In genomic region chr14:93885551-93886084, GRCm38 (mm10) we compare ENCODE assay signal across 13 mouse cellular contexts. TPM values are rescaled to one million over a fixed set of nuclear protein-coding genes. Genes with fewer than 3 reads are reported as not detected.
A peak's percentile ranks its signal among the peaks of the same experiment; 100 is the strongest.
DNase-seq lines count a peak whose midpoint lies in the region; ATAC-seq and TF ChIP-seq lines count a peak whose summit lies in the region.
"Had no signal": no experiment of that assay in that cellular context is flagged by ENCODE, and none has a peak within 500 bp of the region (broad histone marks: within the 10 kb centered on the region; RNA-seq: fewer than 3 reads in every experiment).

No protein-coding gene starts in this region.

- WGBS in lung, embryonic 14.5 days: 51% methylated on average over 11 of the region's 11 CpGs
- WGBS in limb, embryonic 13.5 days: 70% methylated on average over 11 of the region's 11 CpGs

- H3K4me3 ChIP-seq in lung, embryonic 14.5 days (ENCODE audit: low read depth, low read length): no peak overlapping the region
- peak overlapping the region; percentile 78 for H3K4me3 ChIP-seq in cortical plate, adult 2 months (ENCODE audit: insufficient read depth, low read length)
- no peak overlapping the region; the same call in 1 of the 2 replicates for H3K4me3 ChIP-seq in limb, embryonic 13.5 days
- H3K4me3 ChIP-seq: embryonic facial prominence, embryonic 13.5 days had no signal

- TF ChIP-seq POLR2A in cortical plate, adult 2 months (IDR thresholded peaks at IDR 0.05; ENCODE audit: extremely low read depth, insufficient read depth, low read length): no peak

- peak; percentile 20 for DNase-seq in cerebellum, adult 9-11 months
- DNase-seq in lung, embryonic 14.5 days: peak; percentile 34
- no peak for DNase-seq in lung, adult 18-20 months
- no peak for DNase-seq in heart, adult 18-20 months
- DNase-seq: adrenal gland, postnatal 25 days; heart, postnatal 36 days; kidney, adult 18-20 months; liver, postnatal 0 days had no signal

- no peaks in the 10 kb centered on the region for H3K27me3 ChIP-seq in lung, embryonic 14.5 days (ENCODE audit: insufficient read depth, low read length)
- peaks cover 7% of the 10 kb centered on the region; the same call in 1 of the 2 replicates for H3K27me3 ChIP-seq in limb, embryonic 13.5 days
- H3K27me3 ChIP-seq: embryonic facial prominence, embryonic 13.5 days had no signal

- no peak overlapping the region for H3K27ac ChIP-seq in lung, embryonic 14.5 days (ENCODE audit: low read depth)
- H3K27ac ChIP-seq in cortical plate, adult 2 months (ENCODE audit: insufficient read depth, low read length): no peak overlapping the region
- no peak overlapping the region for H3K27ac ChIP-seq in limb, embryonic 13.5 days
- H3K27ac ChIP-seq: embryonic facial prominence, embryonic 13.5 days had no signal

- TF ChIP-seq CTCF in lung, embryonic 14.5 days (IDR thresholded peaks at IDR 0.05; ENCODE audit: low read depth): no peak
- TF ChIP-seq CTCF in cortical plate, adult 2 months (IDR thresholded peaks at IDR 0.05; ENCODE audit: extremely low read depth, insufficient read depth, low read length): no peak

- peak overlapping the region; percentile 4; the same call in 1 of the 2 replicates for H3K4me2 ChIP-seq in lung, embryonic 14.5 days
- peak overlapping the region; percentile 38 for H3K4me2 ChIP-seq in limb, embryonic 13.5 days (replicated peaks)

- no peak overlapping the region for H3K9ac ChIP-seq in lung, embryonic 14.5 days
- no peak overlapping the region for H3K9ac ChIP-seq in limb, embryonic 13.5 days
- H3K9ac ChIP-seq: embryonic facial prominence, embryonic 13.5 days; liver, postnatal 0 days had no signal

- ATAC-seq in cerebellum, adult (ENCODE audit: insufficient number of reproducible peaks, low FRiP score, low TSS enrichment): no peak
- ATAC-seq in lung, embryonic 14.5 days (ENCODE audit: insufficient read depth): peak; percentile 25; the same call in 1 of the 2 replicates
- no peak for ATAC-seq in limb, embryonic 13.5 days (ENCODE audit: low FRiP score, low read depth)
- no peak for ATAC-seq in megakaryocyte progenitor cell, adult 5-6 weeks (replicated peaks; ENCODE audit: poor library complexity)
- ATAC-seq: liver, postnatal 0 days had no signal

- H3K36me3 ChIP-seq in lung, embryonic 14.5 days (ENCODE audit: insufficient read depth): no peaks in the 10 kb centered on the region
- peaks cover 6% of the 10 kb centered on the region; the same call in 1 of the 2 replicates for H3K36me3 ChIP-seq in limb, embryonic 13.5 days

- no peaks in the 10 kb centered on the region for H3K9me3 ChIP-seq in lung, embryonic 14.5 days (ENCODE audit: low read depth, low read length)
- no peaks in the 10 kb centered on the region; the same call in 1 of the 2 replicates for H3K9me3 ChIP-seq in limb, embryonic 13.5 days
- H3K9me3 ChIP-seq: embryonic facial prominence, embryonic 13.5 days had no signal

- no peaks in the 10 kb centered on the region; the same call in 1 of the 2 replicates for H3K4me1 ChIP-seq in lung, embryonic 14.5 days (ENCODE audit: insufficient read depth)
- H3K4me1 ChIP-seq in cortical plate, adult 2 months (ENCODE audit: control insufficient read depth, insufficient read depth, low read length): peaks cover 1% of the 10 kb centered on the region; the same call in 1 of the 2 replicates
- peaks cover 45% of the 10 kb centered on the region for H3K4me1 ChIP-seq in limb, embryonic 13.5 days

RNA-seq across cellular contexts. Expression of gene Pcdh9, which starts 4.9 kb away (rescaled TPM):
- 8.1 and 9.4 TPM in 2 replicates for polyA plus RNA-seq in lung, embryonic 14.5 days (2014; fragmentation: Nextera tagmentation; extraction: Ambion mirVana)
- 62.3 and 68.3 TPM in 2 replicates for polyA plus RNA-seq in cortical plate, adult 2 months (2012; rRNA removed)
- 55.5 and 56.2 TPM in 2 replicates for polyA plus RNA-seq in limb, embryonic 13.5 days (2015; fragmentation: Nextera tagmentation; extraction: Ambion mirVana)
- not detected in 2 replicates for total RNA-seq in megakaryocyte progenitor cell, adult 5-6 weeks (2015)
- not detected in 2 replicates for total RNA-seq in megakaryocyte progenitor cell, adult 5-6 weeks (2017)
- total RNA-seq in heart, adult 18-20 months (2021): 1 to 10 TPM; 1.1 to 1.4 TPM

Comparison
In these comparisons a context has a peak if more than half of its experiments do, and no peak if none do; other contexts are left out.
1. DNase-seq: peak in cerebellum, adult 9-11 months (single experiment) and lung, embryonic 14.5 days (single experiment); none in lung, adult 18-20 months (0 of 2) and heart, adult 18-20 months (0 of 2).